Mouse (Mus musculus): ENCODE results near the gene Rpl3. TPM values are rescaled to one million over a fixed set of nuclear protein-coding genes. Genes with fewer than 3 reads are reported as not detected.

Rpl3 gene
- polyA plus RNA-seq, 1 experiment from 2014 or later: 407 TPM

- Histone ChIP-seq H3K4me1 (ENCODE audit: insufficient read depth) (peaks cover 28% of the 10 kb centered on the region), H3K4me2 (ENCODE audit: low read depth, low read length) (no peak overlapping the region), H3K4me3 (ENCODE audit: low read depth, low read length) (no peak overlapping the region), H3K36me3 (replicated peaks; ENCODE audit: insufficient read depth, low read length) (no peaks in the 10 kb centered on the region), H3K27me3 (ENCODE audit: insufficient read depth, low read length) (peaks cover 14% of the 10 kb centered on the region), H3K9me3 (ENCODE audit: low read length) (no peaks in the 10 kb centered on the region), H3K9ac (replicated peaks) (no peak overlapping the region), H3K27ac (ENCODE audit: low read depth) (no peak overlapping the region)
- no peak for TF ChIP-seq EP300 (IDR thresholded peaks at IDR 0.05; ENCODE audit: low read depth)
- TF ChIP-seq CTCF (IDR thresholded peaks at IDR 0.05; ENCODE audit: low read depth): no peak
- WGBS (ENCODE audit: insufficient replicate concordance): 85% methylated on average over 1 of the region's 1 CpGs
- DNase-seq: no peak
- no peak for ATAC-seq
Measured at GRCm38 (mm10) chr15:80095596-80095995, 3.9 kb upstream of the Rpl3 start.

DNA sequence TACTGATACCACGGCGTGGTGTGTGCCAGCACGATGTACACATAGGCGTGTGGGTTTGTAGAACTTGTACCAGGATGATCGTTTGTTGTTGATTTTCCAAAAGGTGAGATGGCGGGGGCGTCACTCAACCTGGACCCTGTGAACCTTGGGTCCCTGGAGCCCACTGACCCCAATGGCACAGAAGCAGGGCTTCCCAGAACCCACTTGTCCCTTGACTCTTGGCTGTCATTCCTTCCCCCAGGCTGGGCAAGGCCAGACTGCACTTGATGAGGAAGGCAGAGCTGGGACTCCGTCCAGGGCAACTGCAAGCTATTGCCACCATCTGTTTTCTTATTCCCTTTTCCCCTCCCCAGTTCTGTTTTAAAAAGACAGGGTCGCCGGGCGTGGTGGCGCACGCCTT, 2.5 kb upstream of the Rpl3 start:
- no peak for DNase-seq
- WGBS (ENCODE audit: insufficient replicate concordance): 93% methylated on average over 13 of the region's 13 CpGs
- Histone ChIP-seq H3K4me2 (ENCODE audit: low read depth, low read length) (no peak overlapping the region), H3K27me3 (ENCODE audit: insufficient read depth, low read length) (peaks cover 14% of the 10 kb centered on the region), H3K4me1 (ENCODE audit: insufficient read depth) (peaks cover 38% of the 10 kb centered on the region), H3K9me3 (ENCODE audit: low read length) (no peaks in the 10 kb centered on the region), H3K27ac (ENCODE audit: low read depth) (no peak overlapping the region), H3K9ac (replicated peaks) (no peak overlapping the region), H3K4me3 (ENCODE audit: low read depth, low read length) (no peak overlapping the region), H3K36me3 (replicated peaks; ENCODE audit: insufficient read depth, low read length) (no peaks in the 10 kb centered on the region)
- no peak for ATAC-seq
- TF ChIP-seq EP300 (IDR thresholded peaks at IDR 0.05; ENCODE audit: low read depth): no peak
- TF ChIP-seq CTCF (IDR thresholded peaks at IDR 0.05; ENCODE audit: low read depth): no peak

GRCm38 (mm10) chr15:80092599-80092998, 931 bp upstream of the Rpl3 start:
- no peak for ATAC-seq
- no peak overlapping the region for H3K9ac ChIP-seq (replicated peaks)
- H3K4me3 ChIP-seq (ENCODE audit: low read depth, low read length): no peak overlapping the region

DNA sequence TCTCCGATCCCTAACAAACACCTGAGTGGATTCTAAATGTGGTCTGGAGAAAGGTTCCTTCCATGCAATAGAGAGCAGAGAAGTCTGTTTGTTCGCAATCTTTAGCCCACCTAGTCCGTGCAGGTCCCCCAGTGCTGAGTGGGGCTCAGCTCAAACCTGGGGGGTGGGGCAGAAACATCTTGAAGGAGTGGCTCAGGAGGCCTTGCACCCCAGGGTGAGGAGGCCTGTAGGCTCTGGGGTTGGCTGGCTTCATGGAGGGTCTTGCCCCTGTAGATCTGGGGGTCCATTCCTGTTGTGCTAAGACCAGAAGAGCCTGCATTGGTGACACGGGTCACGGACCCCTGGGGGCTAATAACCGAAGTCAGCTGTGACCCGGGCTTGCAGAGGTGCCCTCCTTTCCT, 373 bp upstream of the Rpl3 start:
- WGBS (ENCODE audit: insufficient replicate concordance): 48% methylated on average over 7 of the region's 7 CpGs
- peak overlapping the region; percentile 96 for H3K4me2 ChIP-seq (ENCODE audit: low read depth, low read length)
- peaks cover 14% of the 10 kb centered on the region for H3K27me3 ChIP-seq (ENCODE audit: insufficient read depth, low read length)
- H3K9ac ChIP-seq (replicated peaks): peak overlapping the region; percentile 70
- TF ChIP-seq EP300 (IDR thresholded peaks at IDR 0.05; ENCODE audit: low read depth): no peak
- no peak for TF ChIP-seq CTCF (IDR thresholded peaks at IDR 0.05; ENCODE audit: low read depth)
- H3K4me3 ChIP-seq (ENCODE audit: low read depth, low read length): peak overlapping the region; percentile 65; the same call in 1 of the 2 replicates
- DNase-seq (no peak), ATAC-seq (no peak)
- H3K27ac ChIP-seq (ENCODE audit: low read depth): no peak overlapping the region
- H3K9me3 ChIP-seq (ENCODE audit: low read length): no peaks in the 10 kb centered on the region
- peaks cover 30% of the 10 kb centered on the region for H3K4me1 ChIP-seq (ENCODE audit: insufficient read depth)
- no peaks in the 10 kb centered on the region for H3K36me3 ChIP-seq (replicated peaks; ENCODE audit: insufficient read depth, low read length)

More at GRCm38 (mm10) chr15:80092599-80092998, 931 bp upstream of the Rpl3 start:
- Histone ChIP-seq H3K27ac (ENCODE audit: low read depth) (no peak overlapping the region), H3K9me3 (ENCODE audit: low read length) (no peaks in the 10 kb centered on the region), H3K36me3 (replicated peaks; ENCODE audit: insufficient read depth, low read length) (no peaks in the 10 kb centered on the region), H3K27me3 (ENCODE audit: insufficient read depth, low read length) (peaks cover 14% of the 10 kb centered on the region), H3K4me2 (ENCODE audit: low read depth, low read length) (peak overlapping the region; percentile 96; the same call in 1 of the 2 replicates), H3K4me1 (ENCODE audit: insufficient read depth) (peaks cover 30% of the 10 kb centered on the region)
- no peak for DNase-seq
- TF ChIP-seq CTCF (IDR thresholded peaks at IDR 0.05; ENCODE audit: low read depth) (no peak), EP300 (IDR thresholded peaks at IDR 0.05; ENCODE audit: low read depth) (no peak)
- WGBS (ENCODE audit: insufficient replicate concordance): 46% methylated on average over 8 of the region's 8 CpGs

GRCm38 (mm10) chr15:80090741-80091120, 937 bp downstream of the Rpl3 start:
- Histone ChIP-seq H3K4me2 (ENCODE audit: low read depth, low read length) (peak overlapping the region; percentile 96), H3K36me3 (replicated peaks; ENCODE audit: insufficient read depth, low read length) (no peaks in the 10 kb centered on the region), H3K9me3 (ENCODE audit: low read length) (no peaks in the 10 kb centered on the region), H3K27ac (ENCODE audit: low read depth) (0 out of 2 replicates have a peak overlapping the region, but pooled peaks have one; percentile 9), H3K4me1 (ENCODE audit: insufficient read depth) (peaks cover 28% of the 10 kb centered on the region), H3K9ac (replicated peaks) (peak overlapping the region; percentile 70), H3K27me3 (ENCODE audit: insufficient read depth, low read length) (peaks cover 14% of the 10 kb centered on the region), H3K4me3 (ENCODE audit: low read depth, low read length) (peak overlapping the region; percentile 65)
- WGBS (ENCODE audit: insufficient replicate concordance): 3% methylated on average over 17 of the region's 17 CpGs
- TF ChIP-seq CTCF (IDR thresholded peaks at IDR 0.05; ENCODE audit: low read depth) (no peak), EP300 (IDR thresholded peaks at IDR 0.05; ENCODE audit: low read depth) (no peak)
- ATAC-seq: peak; percentile 37; the same call in 1 of the 2 replicates
- no peak for DNase-seq

DNA sequence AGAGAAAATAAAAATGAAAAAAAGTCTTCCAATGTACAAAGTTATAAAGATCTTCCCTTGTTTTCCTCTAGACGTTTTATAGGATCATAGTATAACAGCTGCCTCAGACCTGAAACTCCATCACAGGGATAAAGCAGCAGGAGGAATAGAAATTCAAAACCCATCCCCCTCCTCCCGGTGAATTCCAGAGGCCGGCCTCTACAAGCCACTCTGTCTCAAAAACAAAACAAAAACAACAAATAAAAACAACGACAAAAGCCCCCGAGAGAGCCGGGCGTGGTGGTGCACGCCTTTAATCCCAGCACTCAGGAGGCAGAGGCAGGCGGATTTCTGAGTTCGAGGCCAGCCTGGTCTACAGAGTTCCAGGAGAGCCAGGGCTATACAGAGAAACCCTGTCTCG, 1.5 kb downstream of the Rpl3 start:
- ATAC-seq: no peak
- 78% methylated on average over 11 of the region's 11 CpGs for WGBS (ENCODE audit: insufficient replicate concordance)
- Histone ChIP-seq H3K9me3 (ENCODE audit: low read length) (no peaks in the 10 kb centered on the region), H3K36me3 (replicated peaks; ENCODE audit: insufficient read depth, low read length) (no peaks in the 10 kb centered on the region), H3K27me3 (ENCODE audit: insufficient read depth, low read length) (peaks cover 14% of the 10 kb centered on the region), H3K27ac (ENCODE audit: low read depth) (no peak overlapping the region; the same call in 1 of the 2 replicates), H3K4me3 (ENCODE audit: low read depth, low read length) (0 out of 2 replicates have a peak overlapping the region, but pooled peaks have one; percentile 65), H3K4me2 (ENCODE audit: low read depth, low read length) (peak overlapping the region; percentile 96), H3K9ac (replicated peaks) (peak overlapping the region; percentile 70), H3K4me1 (ENCODE audit: insufficient read depth) (peaks cover 28% of the 10 kb centered on the region)
- TF ChIP-seq EP300 (IDR thresholded peaks at IDR 0.05; ENCODE audit: low read depth) (no peak), CTCF (IDR thresholded peaks at IDR 0.05; ENCODE audit: low read depth) (no peak)
- no peak for DNase-seq

All from liver, postnatal 0 days (tissue).